Mouse (Mus musculus): ENCODE results near the gene Col19a1.

The Col19a1 gene

DNA sequence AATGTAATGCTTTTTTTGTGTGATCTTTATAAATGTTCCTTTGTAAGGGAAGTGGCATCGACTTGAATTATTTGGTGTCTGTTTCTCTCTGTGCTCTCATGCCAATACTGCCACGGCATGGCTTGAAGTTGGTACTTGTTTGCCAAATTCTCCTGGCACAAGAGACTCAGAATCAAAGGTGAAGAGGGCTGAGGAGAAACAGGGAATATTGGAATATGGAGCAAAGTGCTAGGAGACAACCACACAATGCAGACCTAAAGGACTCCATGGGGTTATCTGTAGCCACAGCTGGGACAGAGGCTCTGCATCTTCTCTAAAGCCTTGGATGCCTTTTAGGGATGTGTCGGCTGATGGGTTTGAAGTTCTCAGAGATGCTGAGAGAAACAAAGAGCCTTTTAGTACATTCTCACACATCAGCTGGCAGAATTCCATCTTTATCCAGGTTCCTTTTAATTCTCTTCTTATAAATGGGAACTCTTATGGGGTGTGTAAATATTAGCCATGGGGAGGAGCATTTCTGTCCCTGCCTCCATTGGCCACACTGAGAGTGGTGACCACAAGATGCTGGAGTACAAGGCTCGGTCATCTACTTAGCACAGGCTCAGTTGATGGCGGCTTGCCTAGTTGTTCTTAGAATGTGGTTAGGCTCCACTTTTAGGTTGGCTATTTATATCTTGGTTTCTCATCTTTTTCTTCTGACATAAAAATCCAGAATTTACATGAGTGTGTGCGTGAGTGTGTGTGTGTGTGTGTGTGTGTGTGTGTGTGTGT lies 360.1 kb downstream of the Col19a1 start:
- no peak for DNase-seq (ENCODE audit: low read depth, low spot score)

DNA sequence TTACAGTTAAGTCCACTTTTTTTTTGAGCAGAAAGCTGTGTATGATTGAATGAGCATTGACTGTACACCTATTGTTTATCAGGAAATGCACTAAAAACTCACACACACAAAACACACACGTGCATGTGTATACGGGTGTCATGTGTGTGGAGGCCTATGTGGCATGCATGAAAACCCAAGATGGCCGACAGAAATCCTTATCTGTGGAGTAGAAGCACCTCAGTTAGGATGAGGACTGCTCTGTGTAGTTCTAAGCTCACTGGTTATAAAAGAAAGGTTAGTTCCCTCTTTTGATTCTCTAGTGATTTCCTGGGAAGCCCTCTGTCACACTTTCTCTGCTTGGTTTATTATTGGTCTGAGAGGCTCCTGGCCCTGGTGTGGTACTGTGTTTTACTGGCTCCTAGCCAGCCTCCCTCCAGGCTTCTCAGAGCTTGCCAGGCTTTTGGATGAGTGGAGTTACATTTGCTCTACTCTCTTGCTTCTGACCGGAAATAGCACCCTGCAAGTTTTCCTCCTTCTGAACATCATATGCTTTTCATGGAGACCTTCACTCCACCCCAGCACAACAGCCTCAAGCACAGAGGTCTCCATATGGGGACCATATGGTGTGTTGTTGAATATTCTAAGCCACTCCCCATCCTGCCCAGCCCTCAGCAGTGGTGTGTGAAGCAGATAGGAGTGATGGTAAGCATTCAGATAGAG lies 361.3 kb downstream of the Col19a1 start:
- DNase-seq (ENCODE audit: low read depth, low spot score), result no peak

GRCm38 (mm10) chr1:24222981-24223612 lies 364.2 kb downstream of the Col19a1 start:
- no peak for DNase-seq (ENCODE audit: low read depth, low spot score)

GRCm38 (mm10) chr1:24222231-24222630 lies 365.0 kb downstream of the Col19a1 start:
- DNase-seq (ENCODE audit: low read depth, low spot score), result no peak

GRCm38 (mm10) chr1:24219041-24219440 lies 368.2 kb downstream of the Col19a1 start:
- DNase-seq (ENCODE audit: low read depth, low spot score), result no peak
